Mouse (Mus musculus) skeletal muscle tissue, adult 2 months (tissue): ENCODE measurements around the gene Usp24.
A peak's percentile ranks its signal among the peaks of the same experiment; 100 is the strongest.

ENCODE experiments used
- DNase-seq: peaks from one replicate; pipeline ENCODE4 v3.0.0-alpha.2; 2012; ENCODE audit warnings: low read depth, low spot score

The Usp24 gene

DNA sequence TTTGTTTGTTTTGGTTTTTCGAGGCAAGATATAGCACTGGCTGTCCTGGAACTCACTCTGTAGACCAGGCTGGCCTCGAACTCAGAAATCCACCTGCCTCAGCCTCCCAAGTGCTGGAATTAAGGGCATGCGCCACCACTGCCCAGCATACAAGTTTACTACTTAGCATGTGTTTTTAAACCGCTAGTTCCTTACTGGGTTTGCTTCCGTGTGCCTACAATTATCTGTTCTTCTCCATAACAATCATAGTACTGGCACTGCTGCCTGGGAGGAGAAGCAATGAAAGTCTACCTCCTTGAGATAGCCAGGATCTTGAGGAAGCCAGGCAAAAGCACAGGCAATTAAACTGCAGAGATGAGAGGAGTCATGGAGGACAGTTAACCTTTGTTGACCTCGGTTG lies 112.6 kb downstream of the Usp24 start:
- no peak for DNase-seq

DNA sequence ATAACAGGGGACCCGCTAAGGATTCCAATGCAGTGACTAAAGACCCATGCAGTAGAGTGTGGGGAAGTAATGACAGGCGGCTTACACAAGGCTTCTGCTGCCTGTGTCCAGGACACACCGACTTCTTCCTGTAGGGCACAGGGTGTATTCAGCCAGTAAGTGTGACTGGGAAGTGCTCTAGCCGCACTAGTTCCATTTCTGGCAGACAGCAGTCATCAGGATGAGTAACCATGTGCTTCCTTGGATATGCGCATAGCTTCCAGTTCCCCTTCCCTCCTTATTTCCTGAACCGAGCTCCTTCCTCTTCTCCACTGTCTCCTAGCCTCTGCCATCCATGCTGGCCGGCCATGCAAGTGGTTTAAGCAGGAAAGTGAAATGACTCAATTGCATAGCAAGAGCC lies 113.1 kb downstream of the Usp24 start:
- no peak for DNase-seq

DNA sequence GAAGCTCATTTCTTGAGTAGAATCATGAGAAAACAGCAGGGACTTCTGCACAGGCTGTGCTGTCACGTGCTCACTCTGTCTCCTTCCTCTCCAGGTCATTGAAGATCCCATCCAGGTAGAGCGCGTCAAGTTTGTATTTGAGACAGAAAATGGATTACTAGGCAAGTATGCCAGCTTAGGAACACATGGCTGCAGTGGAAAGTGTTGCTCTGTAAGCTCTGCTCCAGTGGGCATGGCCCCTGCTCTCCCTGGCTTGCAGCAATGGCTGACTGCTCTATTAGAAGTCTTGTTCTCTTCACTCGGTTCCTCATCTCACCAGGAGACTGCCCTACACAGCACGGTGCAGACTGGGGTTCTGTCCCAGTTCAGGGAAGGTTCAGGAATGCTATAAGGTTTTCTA lies 114.4 kb downstream of the Usp24 start:
- DNase-seq: no peak

DNA sequence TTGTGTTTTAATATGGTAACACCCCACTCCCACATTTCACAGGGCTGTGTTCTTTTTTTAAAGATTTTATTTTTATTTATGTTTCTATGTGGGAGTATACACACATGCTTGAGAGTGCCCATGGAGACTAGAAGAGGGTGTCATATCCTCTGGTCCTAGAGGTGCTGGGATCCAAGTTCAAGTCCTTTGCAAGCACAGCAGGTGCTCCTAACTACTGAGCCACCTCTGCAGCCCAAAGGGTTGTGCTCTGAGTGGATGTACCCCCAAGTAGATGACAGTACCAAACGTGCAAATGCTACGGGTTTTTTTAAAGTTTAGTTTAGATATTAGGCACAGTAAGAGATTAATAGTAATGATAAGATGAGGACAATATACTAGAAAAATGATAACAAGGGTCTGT lies 119.4 kb downstream of the Usp24 start:
- no peak for DNase-seq

DNA sequence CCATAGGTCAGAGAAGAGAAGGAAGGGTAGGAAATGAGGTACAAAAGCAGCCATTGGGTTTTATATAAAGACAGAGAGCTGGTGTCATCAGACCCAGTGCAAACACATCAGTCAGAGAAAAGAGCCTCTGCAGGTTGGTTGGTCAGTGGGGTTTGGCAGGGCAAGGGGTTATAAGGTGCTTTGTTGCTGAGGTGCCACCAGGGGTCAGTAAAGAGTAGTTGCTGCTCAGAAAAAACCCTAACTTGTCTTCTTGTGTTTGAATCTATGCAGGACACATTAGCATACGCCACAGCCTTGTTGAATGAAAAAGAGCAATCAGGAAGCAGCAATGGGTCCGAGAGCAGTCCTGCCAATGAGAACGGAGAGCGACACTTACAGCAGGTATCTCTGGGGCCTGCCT lies 120.5 kb downstream of the Usp24 start:
- peak; percentile 19 for DNase-seq

DNA sequence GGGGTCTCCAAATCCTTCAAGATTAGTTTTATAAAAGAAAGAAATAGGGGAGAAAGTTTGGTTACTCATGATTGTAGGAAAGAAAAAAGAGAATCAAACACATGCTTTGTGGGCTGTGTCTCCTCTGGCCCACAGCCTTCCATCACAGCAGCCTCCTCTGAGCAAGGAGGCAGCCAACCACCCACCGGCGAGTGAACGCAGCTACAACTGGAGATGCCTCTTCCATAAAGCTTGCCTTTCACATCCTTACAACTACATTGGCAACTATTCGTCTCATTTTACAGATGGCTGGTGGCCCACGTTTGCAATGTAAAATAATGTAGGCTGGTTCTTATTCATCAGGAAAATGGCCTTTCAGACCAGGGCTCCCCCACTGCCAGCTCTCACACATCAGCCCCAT lies 121.2 kb downstream of the Usp24 start:
- no peak for DNase-seq

DNA sequence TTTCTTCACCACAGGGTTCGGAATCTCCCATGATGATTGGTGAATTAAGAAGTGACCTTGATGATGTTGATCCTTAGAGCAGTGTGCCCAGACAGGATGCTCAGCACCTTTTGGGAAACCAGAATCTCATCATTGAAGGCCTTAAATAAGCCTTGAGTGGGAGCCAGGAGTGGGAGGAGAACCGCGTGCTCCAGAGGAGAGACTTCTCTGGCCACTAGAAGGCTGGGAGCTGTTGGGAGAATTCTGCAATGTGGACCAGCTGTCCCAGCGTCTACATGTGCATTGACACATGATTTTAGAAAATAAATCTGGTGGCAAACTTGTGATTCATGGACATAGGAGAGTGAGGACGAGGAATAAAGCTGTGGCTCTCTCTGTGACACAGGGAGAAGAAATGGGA lies 122.8 kb downstream of the Usp24 start:
- DNase-seq: no peak

DNA sequence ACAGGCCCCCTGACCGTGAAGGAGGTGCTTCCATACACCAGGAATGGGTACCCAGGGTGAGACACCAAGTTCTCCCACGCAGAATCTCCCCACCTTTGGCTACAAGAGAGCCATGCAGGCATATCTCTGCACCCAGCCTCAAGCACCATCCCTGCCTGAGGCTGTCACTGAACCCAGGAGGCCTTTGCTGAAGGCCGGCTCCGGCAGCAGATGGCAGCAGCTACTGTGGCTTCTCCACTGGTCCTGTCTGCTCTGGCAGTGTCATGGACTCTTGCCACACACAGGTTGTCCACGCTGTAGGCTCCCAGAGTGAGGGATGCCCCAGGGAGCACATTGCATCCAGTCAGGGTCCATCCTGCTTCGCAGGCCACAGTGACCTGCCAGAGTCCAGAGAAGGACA lies 127.2 kb downstream of the Usp24 start:
- no peak for DNase-seq

DNA sequence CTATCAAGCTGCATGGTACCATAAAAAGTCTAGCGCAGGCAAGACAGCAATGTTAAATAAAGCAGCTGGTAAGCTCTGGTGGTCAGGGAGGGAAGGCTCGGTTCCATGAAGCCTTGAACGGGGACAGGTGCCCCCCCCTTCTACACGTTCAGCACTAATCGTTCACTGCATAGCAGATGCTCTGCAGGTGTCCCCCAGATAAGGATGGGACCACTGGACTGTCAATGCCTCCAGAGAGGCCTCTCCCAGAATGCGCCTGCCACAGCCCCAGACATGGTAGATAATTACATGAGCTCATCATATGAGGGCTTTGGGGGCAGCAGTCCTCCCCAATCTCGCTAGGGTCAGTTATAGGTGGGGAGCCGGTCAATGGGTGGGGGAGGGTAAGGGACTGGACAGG lies 133.3 kb downstream of the Usp24 start:
- no peak for DNase-seq

DNA sequence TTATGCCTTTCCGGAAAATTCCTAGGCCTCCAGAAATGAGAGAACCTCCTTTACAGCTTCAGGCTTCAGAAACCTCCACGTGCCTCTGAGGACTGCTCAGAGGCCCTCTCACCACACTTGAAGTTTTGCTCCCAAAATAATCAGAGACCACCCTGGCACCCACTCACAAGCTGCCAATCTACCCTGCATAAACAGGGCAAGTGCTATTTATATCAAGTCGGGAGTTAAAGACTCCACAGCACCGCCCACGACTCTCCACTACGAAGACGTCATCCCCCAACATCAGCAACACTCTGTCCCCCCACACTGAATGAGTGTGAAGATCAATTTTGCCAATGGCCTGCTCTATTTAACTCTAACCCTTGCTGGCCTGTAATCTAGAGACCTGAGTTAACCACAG lies 136.4 kb downstream of the Usp24 start:
- DNase-seq: no peak

DNA sequence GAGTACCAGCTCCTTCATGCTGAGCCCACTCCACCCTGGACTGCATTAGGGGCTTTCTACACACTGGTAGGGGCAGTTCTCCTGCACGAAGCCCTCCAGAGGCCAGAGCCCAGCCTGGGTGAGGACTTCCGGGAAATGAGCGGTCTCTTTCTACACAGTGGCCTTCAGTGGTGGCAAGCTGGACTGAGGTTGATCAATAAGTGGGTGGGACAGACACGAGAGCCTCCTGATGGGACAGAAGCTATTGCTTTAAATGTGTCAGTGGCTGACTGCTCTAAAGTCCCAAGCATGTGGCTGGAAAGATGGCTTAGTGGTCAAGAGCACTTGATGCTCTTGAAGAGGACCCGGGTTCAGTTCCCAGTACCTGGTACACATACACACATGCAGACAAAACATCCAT lies 137.1 kb downstream of the Usp24 start:
- no peak for DNase-seq

DNA sequence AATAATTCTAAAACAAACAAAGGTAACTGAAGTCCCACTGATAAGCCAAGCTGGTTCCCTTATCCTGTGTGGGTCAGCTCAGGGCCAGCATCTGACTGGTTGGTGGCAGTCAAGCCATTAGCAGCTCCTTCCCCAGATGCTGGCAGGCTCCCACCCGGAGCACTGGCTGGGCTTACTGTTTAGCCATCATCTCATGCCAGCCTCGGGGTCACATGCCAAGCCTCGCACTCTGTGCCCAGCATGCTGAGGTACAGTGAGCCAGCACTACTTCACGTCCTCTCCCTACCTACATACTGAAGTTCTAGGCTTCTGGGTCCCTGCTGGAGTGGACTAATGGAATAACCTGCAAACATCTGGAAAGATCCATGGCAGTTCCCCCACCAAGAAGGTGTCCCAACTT lies 137.5 kb downstream of the Usp24 start:
- DNase-seq: no peak

DNA sequence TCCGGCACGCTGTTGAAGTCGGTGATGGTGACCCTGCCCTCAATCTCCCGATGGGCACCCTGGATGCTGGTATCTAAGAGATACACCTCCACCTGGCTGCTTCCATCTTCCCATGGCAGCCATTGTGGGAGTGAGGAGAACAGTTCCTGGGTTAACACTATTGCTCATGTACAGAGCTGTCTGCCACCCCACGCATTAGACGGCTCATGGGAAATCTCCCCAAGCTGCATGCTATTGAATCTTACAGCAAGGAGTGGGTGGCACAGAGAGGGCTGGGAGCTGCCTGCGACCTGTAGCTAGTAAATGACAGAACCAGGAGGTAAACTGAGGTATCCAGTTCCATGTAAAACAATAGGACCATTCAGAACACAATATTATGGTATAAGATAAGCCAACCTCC lies 138.5 kb downstream of the Usp24 start:
- no peak for DNase-seq

DNA sequence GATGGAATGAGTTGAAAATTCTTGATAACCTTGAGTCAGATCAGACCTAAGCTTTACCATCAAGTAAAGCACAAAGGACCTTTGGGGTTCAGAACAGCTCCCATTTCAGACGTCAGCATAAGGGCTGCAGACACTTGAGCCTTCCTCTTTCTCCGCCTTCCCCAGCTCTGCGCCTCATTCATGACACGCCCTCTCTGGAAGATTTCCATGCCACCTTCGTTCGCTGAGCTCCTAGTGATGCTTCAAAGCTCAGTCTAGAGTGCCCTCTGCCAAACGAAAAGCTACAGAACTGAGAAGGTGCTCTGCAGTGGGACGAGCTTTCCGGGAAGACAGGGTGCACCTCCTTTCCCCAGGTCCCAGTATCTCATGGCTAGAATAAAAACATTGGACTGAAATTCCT lies 146.0 kb downstream of the Usp24 start:
- no peak for DNase-seq

DNA sequence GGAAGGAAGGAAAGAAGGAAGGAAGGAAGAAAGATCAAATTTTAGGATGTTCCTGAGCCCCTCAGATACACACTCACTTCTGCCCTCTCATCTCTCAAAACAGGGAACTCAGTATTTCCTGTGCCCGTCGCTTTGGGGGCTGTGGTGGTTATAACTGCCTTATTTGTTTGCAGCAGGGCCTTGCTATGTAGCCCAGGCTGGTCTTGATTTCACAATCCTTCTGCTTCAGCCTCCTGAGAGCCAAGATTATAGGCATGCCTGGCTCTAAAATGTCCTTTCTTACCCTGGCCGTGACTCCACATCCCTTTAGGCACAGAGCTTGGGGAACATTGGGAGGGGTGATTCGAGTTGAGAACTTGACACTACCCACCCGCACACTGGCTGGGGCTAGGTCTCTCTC lies 146.5 kb downstream of the Usp24 start:
- DNase-seq: no peak

DNA sequence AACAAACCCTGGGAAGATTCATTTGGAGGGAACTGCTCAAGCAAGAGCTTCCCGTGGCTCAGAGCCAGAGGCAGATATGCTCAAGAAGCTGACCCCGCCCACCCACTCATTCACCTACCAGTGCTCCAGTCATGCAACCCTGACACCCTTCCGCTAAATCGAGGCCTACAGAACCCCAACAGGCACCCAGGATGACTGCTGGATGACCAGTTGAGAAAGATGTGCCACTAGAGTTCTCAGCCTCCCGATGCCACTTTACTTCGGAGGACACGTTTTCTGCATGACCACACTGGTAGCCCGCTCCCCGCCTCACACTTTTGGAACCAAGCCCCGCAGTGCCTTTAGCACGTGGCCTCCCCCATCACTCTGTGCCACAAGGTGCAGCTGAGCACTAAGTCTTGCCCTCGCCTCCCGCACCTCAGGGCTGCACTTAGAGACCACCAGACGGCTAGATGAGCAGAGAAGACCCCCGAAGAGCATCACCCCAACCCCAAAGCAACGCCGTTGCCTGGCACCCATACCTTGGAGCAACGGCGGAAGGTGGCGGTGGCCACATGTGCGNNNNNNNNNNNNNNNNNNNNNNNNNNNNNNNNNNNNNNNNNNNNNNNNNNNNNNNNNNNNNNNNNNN lies 147.3 kb downstream of the Usp24 start:
- no peak for DNase-seq

DNA sequence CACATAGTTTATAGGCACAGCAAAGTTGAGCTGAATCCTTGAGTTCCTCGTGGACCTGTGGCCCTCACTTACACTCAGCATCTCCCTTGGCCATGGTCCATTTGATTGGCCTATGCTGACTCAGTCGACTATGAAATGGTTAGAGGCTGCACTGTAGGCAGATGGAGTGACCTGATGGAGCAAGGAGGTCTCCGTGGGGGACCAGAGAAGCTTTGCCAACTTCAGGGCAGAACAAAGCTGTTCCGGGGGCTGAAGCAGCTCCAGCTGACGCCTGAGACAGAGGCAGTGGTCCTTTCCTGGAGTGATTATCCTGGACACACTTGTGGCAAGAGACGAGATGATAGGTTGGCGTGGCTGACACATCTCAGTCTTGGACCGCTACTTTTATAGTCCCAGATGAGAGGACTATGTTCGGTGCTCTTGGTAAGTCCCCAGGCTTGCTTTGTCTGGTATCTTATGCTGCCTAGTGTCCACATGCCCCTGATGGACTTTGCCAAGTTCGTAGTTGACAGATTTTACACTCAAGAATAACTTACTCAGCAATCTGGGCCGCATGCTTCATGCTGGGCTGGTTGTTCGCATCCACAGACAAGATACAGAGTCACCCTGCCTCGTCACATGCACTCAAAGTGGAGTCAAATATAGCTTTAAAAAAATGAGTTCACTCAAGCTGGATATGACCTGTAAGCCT lies 151.6 kb downstream of the Usp24 start:
- no peak for DNase-seq

DNA sequence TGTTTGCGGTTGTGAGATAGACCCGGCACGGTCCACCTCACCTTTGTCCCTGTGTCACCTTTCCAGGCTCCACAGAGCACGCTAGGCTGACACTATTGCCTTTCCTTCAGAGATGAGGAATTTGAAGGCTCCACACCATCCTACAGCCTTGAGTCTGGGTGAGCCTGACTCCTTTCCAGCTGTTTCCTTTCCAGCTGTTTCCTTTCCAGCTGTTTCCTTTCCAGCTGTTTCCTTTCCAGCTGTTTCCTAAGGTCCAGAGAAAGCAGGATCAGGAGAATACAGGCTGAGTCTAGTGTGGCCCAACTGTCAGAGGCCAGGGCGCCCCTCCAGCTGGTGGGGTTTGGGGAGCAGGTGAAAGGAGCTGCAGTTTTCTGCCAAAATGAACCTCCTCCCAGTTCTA lies 154.9 kb downstream of the Usp24 start:
- DNase-seq: peak; percentile 12

DNA sequence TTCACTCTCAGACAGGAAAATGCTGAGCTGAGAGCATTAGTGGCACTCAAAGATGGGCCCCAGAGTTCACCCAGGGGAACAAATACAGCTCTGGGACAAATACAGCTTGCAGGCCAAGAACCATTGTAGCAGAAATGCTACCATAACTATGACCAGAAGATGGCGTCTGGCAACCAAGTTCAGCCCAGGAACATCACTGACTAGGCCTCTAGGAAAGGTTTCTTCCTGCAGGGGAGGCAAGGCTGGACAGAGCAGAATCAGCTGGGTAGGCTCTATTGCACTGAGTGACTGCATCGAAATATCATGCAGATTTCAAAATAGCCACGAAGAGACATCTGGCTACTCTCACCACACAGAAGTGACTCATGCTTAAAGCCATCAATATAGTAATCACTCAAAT lies 156.3 kb downstream of the Usp24 start:
- peak; percentile 52 for DNase-seq

DNA sequence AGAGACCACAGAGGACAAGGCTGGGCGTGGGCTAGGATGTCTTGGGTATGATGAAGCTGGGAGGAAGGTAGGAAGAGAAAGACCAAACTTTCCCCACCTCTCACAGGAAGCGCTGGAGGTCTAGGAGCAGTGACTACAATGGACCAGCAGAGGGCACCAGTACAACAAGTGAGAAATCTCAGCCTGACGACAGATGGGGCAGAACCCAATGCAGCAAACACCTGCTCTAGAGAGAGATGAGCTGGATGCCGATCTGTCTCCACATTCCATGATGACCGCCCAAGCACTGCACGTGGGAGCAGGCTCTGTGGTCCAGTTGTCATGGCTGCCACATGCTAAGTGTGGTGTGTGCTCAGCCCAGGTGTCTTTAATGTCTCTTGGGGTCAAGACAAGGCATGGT lies 158.2 kb downstream of the Usp24 start:
- DNase-seq: peak; percentile 26

DNA sequence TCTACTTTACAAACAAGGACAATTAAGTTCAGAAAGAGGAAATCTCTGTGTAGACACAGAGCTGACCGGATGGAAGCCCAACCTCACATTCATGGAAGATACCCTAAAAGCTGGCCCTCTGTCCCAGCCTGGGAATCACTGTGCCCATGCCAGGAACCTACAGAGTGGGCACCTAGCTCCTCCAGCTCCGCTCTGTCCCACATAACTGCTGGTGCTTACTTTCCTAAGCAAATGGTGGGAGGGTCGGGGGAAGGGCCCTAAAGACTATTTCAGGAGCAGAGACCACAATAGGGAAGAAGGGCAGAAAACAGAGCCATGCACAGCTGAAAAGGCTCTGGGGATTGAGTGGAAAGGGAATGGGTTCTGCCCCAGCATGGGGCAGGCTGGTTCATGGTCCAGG lies 164.5 kb downstream of the Usp24 start:
- DNase-seq: no peak

DNA sequence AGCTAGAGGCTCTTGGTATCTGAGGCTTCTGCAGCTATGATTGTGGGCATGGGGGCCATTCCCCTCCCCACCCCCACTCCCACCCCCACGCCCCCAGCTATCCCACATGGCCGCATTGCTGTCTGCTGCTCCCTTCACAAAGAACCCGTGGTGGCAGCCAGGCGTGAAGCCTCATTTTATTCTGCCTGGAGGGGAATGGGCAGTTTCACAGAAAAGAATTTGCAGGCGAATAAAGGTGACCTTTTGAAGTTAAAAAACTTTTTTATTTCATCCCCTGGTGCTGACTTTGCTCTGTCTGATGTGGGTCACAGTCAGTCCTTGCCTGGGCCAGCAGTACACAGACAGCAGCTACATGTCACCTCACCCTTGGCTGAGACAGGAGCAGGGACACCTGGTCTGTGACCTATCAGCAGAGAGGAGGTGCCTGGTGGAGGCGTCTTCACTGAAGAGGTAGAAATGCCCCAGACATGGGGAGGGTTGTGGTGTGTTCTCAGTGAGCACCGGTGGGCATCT lies 167.3 kb downstream of the Usp24 start:
- DNase-seq: no peak

DNA sequence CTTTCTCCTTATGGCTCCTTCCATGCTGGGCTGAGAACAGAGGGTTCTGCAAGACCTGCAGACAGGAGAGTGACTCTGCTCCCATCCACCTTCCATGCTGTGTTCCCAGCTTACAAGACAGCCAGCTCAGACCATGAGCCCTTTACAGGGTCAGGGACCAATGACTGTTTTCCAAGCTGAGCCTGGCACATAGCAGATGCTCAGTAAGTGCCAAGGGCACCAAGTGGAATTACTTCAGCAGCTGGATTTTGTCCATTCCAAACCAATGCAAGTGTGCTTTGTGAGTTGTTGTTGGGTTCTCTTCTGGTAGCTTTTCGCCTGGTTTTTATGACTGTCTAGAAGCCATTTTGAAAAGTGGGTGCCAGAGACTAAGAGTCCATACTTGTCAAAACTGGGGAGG lies 167.8 kb downstream of the Usp24 start:
- DNase-seq: no peak

DNA sequence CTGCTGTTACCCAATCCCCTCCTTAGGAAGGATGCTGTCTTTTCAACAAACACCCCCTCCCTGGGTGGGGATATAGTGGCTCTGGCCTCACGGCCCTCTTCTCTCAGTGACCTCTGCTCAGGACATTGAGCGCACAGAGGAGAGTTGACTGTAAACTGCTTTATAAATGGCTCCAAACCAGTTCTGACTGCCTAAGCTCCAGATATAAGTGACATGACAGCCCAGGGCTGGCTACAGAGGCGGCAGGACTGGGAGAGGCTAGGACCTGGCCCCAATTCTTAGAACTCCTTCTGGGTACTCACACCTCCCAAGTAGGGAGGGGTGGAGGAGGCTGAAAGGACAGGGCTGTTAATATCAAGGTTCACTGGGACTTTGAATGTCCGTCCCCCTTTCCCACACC lies 174.6 kb downstream of the Usp24 start:
- DNase-seq: no peak
